ENCODE assay signal across 14 mouse cellular contexts in genomic region chr10:84758200-84758468, GRCm38 (mm10). TPM values are rescaled to one million over a fixed set of nuclear protein-coding genes. Genes with fewer than 3 reads are reported as not detected.
DNase-seq lines count a peak whose midpoint lies in the region; ATAC-seq lines count a peak whose summit lies in the region.
"Had no signal": no experiment of that assay in that cellular context is flagged by ENCODE, and none has a peak within 500 bp of the region (broad histone marks: within the 10 kb centered on the region; RNA-seq: fewer than 3 reads in every experiment).

No protein-coding gene starts in this region.

- H3K27ac ChIP-seq in forebrain, embryonic 11.5 days (ENCODE audit: low read depth, low read length) = no peak overlapping the region
- H3K27ac ChIP-seq in hindbrain, embryonic 14.5 days = peak overlapping the region; percentile 73; the same call in 1 of the 2 replicates
- no peak overlapping the region for H3K27ac ChIP-seq in midbrain, embryonic 15.5 days
- H3K27ac ChIP-seq: liver, embryonic 13.5 days; macrophage had no signal

- peak overlapping the region; percentile 59 for H3K4me3 ChIP-seq in forebrain, embryonic 11.5 days (ENCODE audit: low read depth, low read length)
- peak overlapping the region; percentile 42 for H3K4me3 ChIP-seq in hindbrain, embryonic 14.5 days (replicated peaks; ENCODE audit: low read length)
- H3K4me3 ChIP-seq in midbrain, embryonic 15.5 days = peak overlapping the region; percentile 48
- H3K4me3 ChIP-seq: liver, embryonic 13.5 days had no signal

- H3K9ac ChIP-seq in forebrain, embryonic 11.5 days (ENCODE audit: low read length) = peak overlapping the region; percentile 81
- H3K9ac ChIP-seq in hindbrain, embryonic 14.5 days = peak overlapping the region; percentile 65
- no peak overlapping the region; the same call in 1 of the 2 replicates for H3K9ac ChIP-seq in midbrain, embryonic 15.5 days
- H3K9ac ChIP-seq: liver, embryonic 13.5 days had no signal

- no peaks in the 10 kb centered on the region for H3K9me3 ChIP-seq in forebrain, embryonic 11.5 days (ENCODE audit: control insufficient read depth, low read length)
- no peaks in the 10 kb centered on the region for H3K9me3 ChIP-seq in hindbrain, embryonic 14.5 days (ENCODE audit: control insufficient read depth, low read length)
- no peaks in the 10 kb centered on the region for H3K9me3 ChIP-seq in midbrain, embryonic 15.5 days
- H3K9me3 ChIP-seq: liver, embryonic 13.5 days had no signal

- H3K36me3 ChIP-seq in forebrain, embryonic 11.5 days (ENCODE audit: control insufficient read depth, insufficient read depth, low read length) = no peaks in the 10 kb centered on the region
- H3K36me3 ChIP-seq in hindbrain, embryonic 14.5 days (replicated peaks; ENCODE audit: control insufficient read depth, insufficient read depth) = no peaks in the 10 kb centered on the region
- no peaks in the 10 kb centered on the region for H3K36me3 ChIP-seq in midbrain, embryonic 15.5 days (replicated peaks)
- H3K36me3 ChIP-seq: liver, embryonic 13.5 days had no signal

- peak; percentile 48 for DNase-seq in embryo, embryonic 10.5 days (ENCODE audit: low spot score)
- no peak for DNase-seq in forebrain, embryonic 11.5 days (ENCODE audit: low spot score)
- DNase-seq in hindbrain, embryonic 14.5 days (ENCODE audit: low spot score) = no peak
- DNase-seq in thymus, postnatal 14 days = no peak
- DNase-seq in gastrocnemius, postnatal 36 days = no peak
- no peak for DNase-seq in gastrocnemius, adult 18-20 months (ENCODE audit: low spot score)
- DNase-seq in cerebellum, postnatal 10 days = no peak
- DNase-seq: cerebellum, adult 8-10 months; heart, adult 18-20 months; heart, postnatal 14 days; liver, embryonic 13.5 days; thymus, postnatal 4 days had no signal

- intact Hi-C loops in gastrocnemius, postnatal 36 days (cut with DNase I) = no loop called here

- H3K4me1 ChIP-seq in forebrain, embryonic 11.5 days (replicated peaks; ENCODE audit: control insufficient read depth, insufficient read depth, low read length) = peaks cover 34% of the 10 kb centered on the region
- H3K4me1 ChIP-seq in hindbrain, embryonic 14.5 days (replicated peaks; ENCODE audit: control insufficient read depth, insufficient read depth, low read length) = peaks cover 35% of the 10 kb centered on the region
- peaks cover 68% of the 10 kb centered on the region for H3K4me1 ChIP-seq in midbrain, embryonic 15.5 days

- peaks cover 28% of the 10 kb centered on the region for H3K27me3 ChIP-seq in forebrain, embryonic 11.5 days (ENCODE audit: control insufficient read depth, insufficient read depth, low read length)
- H3K27me3 ChIP-seq in hindbrain, embryonic 14.5 days (ENCODE audit: control insufficient read depth, insufficient read depth, low read length) = peaks cover 49% of the 10 kb centered on the region
- H3K27me3 ChIP-seq in midbrain, embryonic 15.5 days (replicated peaks) = peaks cover 49% of the 10 kb centered on the region

- ATAC-seq in forebrain, embryonic 11.5 days (replicated peaks; ENCODE audit: low FRiP score) = no peak
- no peak for ATAC-seq in hindbrain, embryonic 14.5 days (ENCODE audit: low FRiP score)
- ATAC-seq in midbrain, embryonic 15.5 days (replicated peaks) = no peak

- peak overlapping the region; percentile 74 for H3K4me2 ChIP-seq in forebrain, embryonic 11.5 days (ENCODE audit: low read depth, low read length, severe bottlenecking)
- peak overlapping the region; percentile 79 for H3K4me2 ChIP-seq in hindbrain, embryonic 14.5 days (replicated peaks)
- H3K4me2 ChIP-seq in midbrain, embryonic 15.5 days = peak overlapping the region; percentile 94
- H3K4me2 ChIP-seq: liver, embryonic 13.5 days had no signal

- WGBS in forebrain, embryonic 11.5 days = 2% methylated on average over 5 of the region's 5 CpGs
- WGBS in hindbrain, embryonic 14.5 days = 3% methylated on average over 5 of the region's 5 CpGs
- 8% methylated on average over 5 of the region's 5 CpGs for WGBS in midbrain, embryonic 15.5 days

RNA-seq across cellular contexts. Expression of gene Rfx4, which starts 2.3 kb away (rescaled TPM):
- polyA plus RNA-seq in forebrain, embryonic 11.5 days (2014; fragmentation: Nextera tagmentation; extraction: Ambion mirVana) = 33.0 and 36.0 TPM in 2 replicates
- polyA plus RNA-seq in hindbrain, embryonic 14.5 days (2014; fragmentation: Nextera tagmentation; extraction: Ambion mirVana) = 23.0 and 25.1 TPM in 2 replicates
- 16.1 and 17.2 TPM in 2 replicates for polyA plus RNA-seq in midbrain, embryonic 15.5 days (2015; fragmentation: Nextera tagmentation; extraction: Ambion mirVana)
- not detected for total RNA-seq in gastrocnemius, postnatal 36 days (2021)
- total RNA-seq in gastrocnemius, adult 18-20 months (2021) = not detected
- total RNA-seq: heart, adult 18-20 months had no signal
- polyA plus RNA-seq: liver, embryonic 13.5 days; macrophage had no signal
